Mouse (Mus musculus) MEL (cell line): ENCODE data around the gene Acer1. TPM values are rescaled to one million over a fixed set of nuclear protein-coding genes. Genes with fewer than 3 reads are reported as not detected.

Experiments used
- DNase-seq: peaks from one replicate; pipeline ENCODE4 v3.0.0; 2011; ENCODE audit warnings: low read depth, low spot score
- H3K27ac ChIP-seq: 2 replicates; pipeline ENCODE4 v1.5.1; 2012; ENCODE audit warnings: low read depth, mild to moderate bottlenecking, control low read depth, low read length, moderate library complexity; ENCODE audit not compliant: control insufficient read depth
- H3K27me3 ChIP-seq, 2 experiments: fragments of 150-350 bp in 1 of 2; sonication (generic) in 1 of 2; 2 replicates each; pipeline ENCODE4 v1.6.1; 2012; ENCODE audit warnings: low read length in 2 of 2, mild to moderate bottlenecking in 2 of 2, improper control_type of control experiment in 1 of 2, moderate library complexity in 1 of 2; ENCODE audit not compliant: insufficient read depth in 2 of 2, control insufficient read depth in 1 of 2
- H3K36me3 ChIP-seq, 2 experiments: 2 replicates each; pipeline ENCODE4 v1.6.1; 2012 to 2014; ENCODE audit warnings: low read length in 2 of 2, improper control_type of control experiment in 1 of 2, inconsistent platforms in 1 of 2, mild to moderate bottlenecking in 1 of 2; ENCODE audit not compliant: insufficient read depth in 2 of 2, control insufficient read depth in 1 of 2
- H3K4me1 ChIP-seq, 2 experiments: fragments of 150-350 bp in 1 of 2; sonication (generic) in 1 of 2; 2 replicates each; pipeline ENCODE4 v1.6.1; 2012; ENCODE audit warnings: low read length in 2 of 2, improper control_type of control experiment in 1 of 2, mild to moderate bottlenecking in 1 of 2; ENCODE audit not compliant: insufficient read depth in 2 of 2, control insufficient read depth in 1 of 2
- H3K4me3 ChIP-seq, 2 experiments: fragments of 150-350 bp in 1 of 2; sonication (generic) in 1 of 2; 2 replicates each; pipeline ENCODE4 v1.5.1; 2012; ENCODE audit warnings: low read depth in 2 of 2, low read length in 2 of 2, mild to moderate bottlenecking in 2 of 2, moderate library complexity in 2 of 2, control low read depth in 1 of 2, improper control_type of control experiment in 1 of 2; ENCODE audit not compliant: control insufficient read depth in 1 of 2, insufficient read depth in 1 of 2
- H3K79me2 ChIP-seq: 2 replicates; pipeline ENCODE4 v1.6.1; 2012; ENCODE audit warnings: mild to moderate bottlenecking, low read length, moderate library complexity; ENCODE audit not compliant: control insufficient read depth, poor library complexity, insufficient read depth
- H3K9ac ChIP-seq: 2 replicates; pipeline ENCODE4 v1.6.1; 2012; ENCODE audit warnings: low read depth, mild to moderate bottlenecking, control low read depth, low read length, moderate library complexity; ENCODE audit not compliant: control insufficient read depth, poor library complexity, severe bottlenecking
- H3K9me3 ChIP-seq: fragments of 150-350 bp; sonication (generic); replicated peaks from 2 replicates; pipeline ENCODE4 v1.6.1; 2012; ENCODE audit warnings: mild to moderate bottlenecking, low read length, improper control_type of control experiment, moderate library complexity; ENCODE audit not compliant: insufficient read depth
- CHD1 ChIP-seq: IDR thresholded peaks from 2 replicates; pipeline ENCODE4 v1.6.1; 2012; ENCODE audit warnings: low read depth, mild to moderate bottlenecking, inconsistent platforms, low read length, improper control_type of control experiment
- CHD2 ChIP-seq: IDR thresholded peaks from 2 replicates; pipeline ENCODE4 v1.6.1; 2011; ENCODE audit warnings: low read length, improper control_type of control experiment
- E2F4 ChIP-seq: IDR thresholded peaks from 2 replicates; pipeline ENCODE4 v1.6.1; 2011; ENCODE audit warnings: low read depth, low read length, improper control_type of control experiment, borderline replicate concordance
- ELF1 ChIP-seq: IDR thresholded peaks from 2 replicates; pipeline ENCODE4 v1.6.1; 2014; ENCODE audit warnings: low read depth, mild to moderate bottlenecking, inconsistent platforms, low read length, improper control_type of control experiment, moderate library complexity
- EP300 ChIP-seq, 2 experiments: IDR thresholded peaks; 2 replicates each; pipeline ENCODE4 v1.6.1; 2011; ENCODE audit warnings: improper control_type of control experiment in 2 of 2, low read length in 2 of 2, low read depth in 1 of 2, mild to moderate bottlenecking in 1 of 2
- ETS1 ChIP-seq: IDR thresholded peaks from 2 replicates; pipeline ENCODE4 v1.6.1; 2012; ENCODE audit warnings: low read depth, mild to moderate bottlenecking, inconsistent platforms, low read length, improper control_type of control experiment, moderate library complexity
- JUND ChIP-seq: IDR thresholded peaks from 2 replicates; pipeline ENCODE4 v1.6.1; 2011; ENCODE audit warnings: low read depth, mild to moderate bottlenecking, improper control_type of control experiment, low read length
- KAT2A ChIP-seq: conservative IDR thresholded peaks from 2 replicates; pipeline ENCODE4 v1.6.1; 2012; ENCODE audit warnings: low read depth, low read length, improper control_type of control experiment, inconsistent platforms
- MAX ChIP-seq: IDR thresholded peaks from 2 replicates; pipeline ENCODE4 v1.6.1; 2011; ENCODE audit warnings: low read length, improper control_type of control experiment
- MAZ ChIP-seq: IDR thresholded peaks from 2 replicates; pipeline ENCODE4 v1.6.1; 2012; ENCODE audit warnings: low read depth, mild to moderate bottlenecking, inconsistent platforms, low read length, improper control_type of control experiment
- MXI1 ChIP-seq: IDR thresholded peaks from 2 replicates; pipeline ENCODE4 v1.6.1; 2011; ENCODE audit warnings: mild to moderate bottlenecking, low read depth, low read length, improper control_type of control experiment
- MYB ChIP-seq: IDR thresholded peaks from 2 replicates; pipeline ENCODE4 v1.6.1; 2011; ENCODE audit warnings: mild to moderate bottlenecking, low read depth, low read length, improper control_type of control experiment
- POLR2AphosphoS2 ChIP-seq: IDR thresholded peaks from 2 replicates; pipeline ENCODE4 v1.6.1; 2011; ENCODE audit warnings: low read length, improper control_type of control experiment
- POLR2AphosphoS5 ChIP-seq: IDR thresholded peaks from 2 replicates; pipeline ENCODE4 v1.6.1; 2012; ENCODE audit warnings: low read depth, borderline replicate concordance, mild to moderate bottlenecking, inconsistent platforms, low read length, moderate library complexity, mixed read lengths
- RAD21 ChIP-seq: IDR thresholded peaks from 2 replicates; pipeline ENCODE4 v1.6.1; 2011; ENCODE audit warnings: mild to moderate bottlenecking, low read depth, low read length, improper control_type of control experiment
- SMC3 ChIP-seq: IDR thresholded peaks from 2 replicates; pipeline ENCODE4 v1.6.1; 2011; ENCODE audit warnings: low read depth, low read length, improper control_type of control experiment
- TBP ChIP-seq: IDR thresholded peaks from 2 replicates; pipeline ENCODE4 v1.8.0; 2011; ENCODE audit warnings: low read depth, low read length, improper control_type of control experiment
- TCF12 ChIP-seq: IDR thresholded peaks from 2 replicates; pipeline ENCODE4 v1.6.1; 2014; ENCODE audit warnings: low read depth, mild to moderate bottlenecking, inconsistent platforms, low read length, improper control_type of control experiment, moderate library complexity
- USF2 ChIP-seq, 2 experiments: IDR thresholded peaks; 2 replicates each; pipeline ENCODE4 v1.6.1; 2011 to 2012; ENCODE audit warnings: improper control_type of control experiment in 2 of 2, low read length in 2 of 2, borderline replicate concordance in 1 of 2, inconsistent platforms in 1 of 2, low read depth in 1 of 2, mild to moderate bottlenecking in 1 of 2; ENCODE audit not compliant: insufficient read depth in 1 of 2
- ZMIZ1 ChIP-seq: IDR thresholded peaks from 2 replicates; pipeline ENCODE4 v1.6.1; 2012; ENCODE audit warnings: low read depth, mild to moderate bottlenecking, inconsistent platforms, low read length, improper control_type of control experiment, moderate library complexity
- polyA plus RNA-seq, 2 experiments: library from polyadenylated mRNA; stranded (reverse) in 1 of 2; unstranded in 1 of 2; fragments of >175 nt in 1 of 2; fragments of >200 nt in 1 of 2; gene quantifications; 2 replicates each; pipeline versions ENCODE4 v1.2.1 to v1.2.4; 2012; ENCODE audit warnings: low replicate concordance in 2 of 2, low read depth in 1 of 2; ENCODE audit not compliant: insufficient read length in 2 of 2, insufficient read depth in 1 of 2, missing spikeins in 1 of 2
- total RNA-seq: library from RNA; depleted of rRNA; stranded (reverse); fragments of 300-350 nt; gene quantifications from 2 replicates; pipeline ENCODE4 v1.2.3, GENCODE M21; 2012

Acer1 gene
- total and polyA plus RNA-seq, 3 experiments, result 0.03 TPM; not detected in 2

DNA sequence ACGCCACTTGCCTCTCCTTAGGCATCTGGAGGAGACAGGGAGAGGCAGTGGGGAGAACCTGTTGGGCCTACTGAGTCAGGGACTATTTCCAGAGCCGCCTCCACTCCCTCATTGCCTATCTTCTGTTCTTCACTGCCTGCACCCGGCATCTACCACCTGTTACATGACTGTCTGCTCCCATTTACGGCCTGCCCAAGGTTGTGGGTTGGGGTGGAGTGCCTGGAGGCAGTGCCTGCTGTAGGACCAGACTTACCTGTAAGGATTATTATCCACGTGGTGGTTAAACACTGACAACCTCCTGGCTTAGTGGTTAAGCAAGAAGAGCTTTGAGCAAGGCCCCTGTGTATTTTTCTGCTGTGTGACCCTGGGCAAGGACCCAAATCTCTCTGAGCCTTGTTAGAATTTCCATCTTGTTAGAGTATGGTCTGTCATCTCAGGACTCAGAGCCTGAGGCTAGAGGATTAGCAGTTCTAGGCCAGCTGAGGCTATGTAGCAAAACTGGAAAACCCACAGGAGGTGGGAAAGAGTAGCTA lies 7.2 kb downstream of the Acer1 start:
- Histone ChIP-seq H3K4me3 (no peak overlapping the region), H3K27ac (no peak overlapping the region)
- TF ChIP-seq MAZ (no peak), JUND (no peak)
- TF ChIP-seq, all 39 proteins: peak for 0
- Histone ChIP-seq H3K9me3 (no peaks in the 10 kb centered on the region), H3K9ac (no peak overlapping the region), H3K4me1 (no peaks in the 10 kb centered on the region), H3K79me2 (no peaks in the 10 kb centered on the region), H3K36me3 (no peaks in the 10 kb centered on the region), H3K27me3 (peaks cover 5 to 12% of the 10 kb centered on the region in 2 experiments)
- DNase-seq, result no peak

DNA sequence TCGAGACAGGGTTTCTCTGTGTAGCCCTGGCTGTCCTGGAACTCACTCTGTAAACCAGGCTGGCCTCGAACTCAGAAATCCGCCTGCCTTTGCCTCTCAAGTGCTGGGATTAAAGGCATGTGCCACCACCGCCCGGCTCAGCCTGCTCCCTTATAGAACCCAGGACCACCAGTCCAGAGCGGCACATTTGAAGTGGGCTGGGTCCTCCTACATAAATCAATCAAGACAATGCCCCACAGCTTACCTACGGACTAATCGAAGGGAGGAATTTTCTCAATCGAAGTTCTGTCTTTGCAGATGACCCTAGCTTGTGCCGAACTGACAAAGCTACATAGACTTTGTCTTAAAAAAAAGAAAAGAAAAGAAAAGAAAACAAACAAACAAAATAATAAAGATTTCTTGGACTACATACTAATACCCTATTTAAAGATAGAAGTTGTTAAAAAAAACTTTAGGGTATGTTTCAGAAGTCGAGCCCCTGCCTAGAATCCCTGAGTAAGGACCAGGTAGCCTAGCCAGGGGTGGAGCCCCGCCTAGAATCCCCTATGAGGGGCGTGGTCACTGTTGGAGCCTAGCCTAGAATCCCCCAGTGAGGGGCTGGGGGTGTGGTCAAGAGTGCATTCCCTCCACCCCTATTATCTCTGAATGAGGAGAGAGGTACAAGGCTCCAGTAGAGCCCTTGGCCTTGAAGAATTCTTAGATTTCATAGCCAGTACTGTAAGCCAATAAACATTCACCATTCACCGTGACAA lies 7.8 kb downstream of the Acer1 start:
- peaks cover 10 to 17% of the 10 kb centered on the region in 2 experiments for H3K27me3 ChIP-seq
- H3K36me3 ChIP-seq, result no peaks in the 10 kb centered on the region
- no peak overlapping the region for H3K9ac ChIP-seq
- DNase-seq, result peak; percentile 34
- H3K79me2 ChIP-seq, result no peaks in the 10 kb centered on the region
- no peak overlapping the region for H3K27ac ChIP-seq
- H3K4me3 ChIP-seq, result no peak overlapping the region
- TF ChIP-seq ETS1, result no peak
- no peak for TF ChIP-seq POLR2AphosphoS5
- TF ChIP-seq ELF1, result no peak
- TF ChIP-seq MAZ, result no peak
- TF ChIP-seq MAX, result no peak
- TF ChIP-seq USF2 (IDR thresholded peaks at IDR 0.05; ENCODE audit: borderline replicate concordance in 1 of 2, insufficient read depth in 1 of 2, low read depth in 1 of 2, low read length in 2 of 2), result no peak
- no peak for TF ChIP-seq TCF12
- no peak for TF ChIP-seq EP300 (IDR thresholded peaks at IDR 0.05; ENCODE audit: low read depth in 1 of 2, low read length in 2 of 2)
- TF ChIP-seq SMC3, result no peak
- TF ChIP-seq MXI1, result no peak
- no peak for TF ChIP-seq MYB
- TF ChIP-seq POLR2AphosphoS2, result no peak
- no peak for TF ChIP-seq CHD1
- no peak for TF ChIP-seq CHD2
- no peak for TF ChIP-seq TBP
- TF ChIP-seq KAT2A, result no peak
- no peak for TF ChIP-seq E2F4
- TF ChIP-seq RAD21, result no peak
- no peak for TF ChIP-seq ZMIZ1
- no peaks in the 10 kb centered on the region for H3K4me1 ChIP-seq
- H3K9me3 ChIP-seq, result no peaks in the 10 kb centered on the region
